Mouse (Mus musculus): ENCODE data around the gene Gm4214. TPM values are rescaled to one million over a fixed set of nuclear protein-coding genes. Genes with fewer than 3 reads are reported as not detected.
"Not testable (repeated sequence)": the region's sequence is repeated elsewhere in the genome, so short reads cannot be mapped to it uniquely, and the experiment has no call there.

Gm4214 gene
- not detected for total RNA-seq (2021)

GRCm38 (mm10) chr7:22984573-22984972 is at the start of gene Gm4214:
TSS of gene Gm4214 (minus strand) at chr7:22984673.
- DNase-seq (ENCODE audit: low spot score in 2 of 2); intact Hi-C loops (cut with DNase I): not testable (repeated sequence)

GRCm38 (mm10) chr7:23019823-23020222 is 35.4 kb upstream of the Gm4214 start, which contains the start of gene Gm4216:
TSS of gene Gm4216 (minus strand) at chr7:23019923.
- DNase-seq (ENCODE audit: low spot score in 2 of 2); intact Hi-C loops (cut with DNase I): not testable (repeated sequence)

Other genes with a start within 250 kb of the Gm4214 start
- gene Vmn1r157, start 223.0 kb downstream of the Gm4214 start, total RNA-seq (2021) = not detected
- gene Vmn1r158, start 193.9 kb downstream of the Gm4214 start, total RNA-seq (2021) = not detected
- gene Vmn1r159, start 141.1 kb downstream of the Gm4214 start, total RNA-seq (2021) = not detected
- not detected for gene Vmn1r160, start 113.4 kb downstream of the Gm4214 start, total RNA-seq (2021)
- gene Gm4216, start 35.2 kb upstream of the Gm4214 start, total RNA-seq (2021) = not detected
- gene Vmn1r163, start 70.9 kb upstream of the Gm4214 start, total RNA-seq (2021) = not detected
- gene Gm8720, start 82.8 kb upstream of the Gm4214 start, total RNA-seq (2021) = not detected
- gene Gm10662, start 159.8 kb upstream of the Gm4214 start, total RNA-seq (2021) = not detected
- not detected for gene Vmn1r165, start 232.7 kb upstream of the Gm4214 start, total RNA-seq (2021)

Measured in left cerebral cortex, postnatal 36 days (tissue).